Mouse (Mus musculus) left cerebral cortex, adult 2 months (tissue): ENCODE measurements around the gene Rspry1. TPM values are rescaled to one million over a fixed set of nuclear protein-coding genes. Genes with fewer than 3 reads are reported as not detected.

Experiments used
- DNase-seq, 2 experiments: peaks; one replicate each; pipeline ENCODE4 v3.0.0; 2021 to 2022; ENCODE audit warnings: low spot score in 2 of 2, mixed read lengths in 1 of 2; ENCODE audit errors: extremely low spot score in 1 of 2
- H3K27ac ChIP-seq: fragments of 200-600 bp; 2 replicates; pipeline ENCODE4 v1.8.1; 2022
- H3K4me3 ChIP-seq: fragments of 200-600 bp; 2 replicates; pipeline ENCODE4 v1.8.1; 2022
- CTCF ChIP-seq: fragments of 200-600 bp; IDR thresholded peaks from 2 replicates; pipeline ENCODE4 v1.8.1; 2022; ENCODE audit warnings: antibody characterized with exemption, mild to moderate bottlenecking, moderate library complexity
- intact Hi-C: fragments of 180-260 bp; cut with DNase I; formaldehyde crosslinking; loops from one replicate; pipeline ENCODE4 v1.15.1; 2025
- long read RNA-seq, 2 experiments: library from polyadenylated mRNA; stranded (forward); transcript quantifications; one replicate each; pipeline ENCODE4 v2.0.0; 2021; ENCODE audit warnings: borderline mapping rate in 2 of 2
- total RNA-seq, 2 experiments: library from RNA; stranded (reverse); gene quantifications; 2 replicates each; pipeline ENCODE4 v1.2.3; 2021

Gene Rspry1
- total RNA-seq, result 10 to 100 TPM; 28.1 to 32.9 TPM
- long read RNA-seq, experiment 1, transcript Rspry1-201 (15 exons, 3,852 nt), result major isoform, 35 of 46 reads
- long read RNA-seq, experiment 1, partial matches to known transcripts, result 2 of 46 reads
- long read RNA-seq, experiment 1, other reads (novel, unspliced or antisense), result 2 of 46 reads
- long read RNA-seq, experiment 2, transcript Rspry1-201 (15 exons, 3,852 nt), result major isoform, 22 of 28 reads
- long read RNA-seq, experiment 2, partial matches to known transcripts, result 1 of 28 reads
- long read RNA-seq, experiment 2, other reads (novel, unspliced or antisense), result 1 of 28 reads

GRCm38 (mm10) chr8:94601607-94602385 is at the start of gene Rspry1, which contains the start of gene Fam192a:
Gene Rspry1, plus strand, starts transcription at chr8:94601937.
Gene Fam192a, minus strand, starts transcription at chr8:94601997.
- peak within 1 kb of the TSS; percentile 91 for H3K27ac ChIP-seq
- H3K4me3 ChIP-seq, result peak within 1 kb of the TSS; percentile 99
- intact Hi-C loops, result loop anchor here (5.0 kb wide), 1 partner anchor 211 kb away; the partner anchor contains the start of gene Ccl17
- no peak for TF ChIP-seq CTCF
- peak; percentile 100 for DNase-seq

GRCm38 (mm10) chr8:94552696-94553095 is 49.0 kb upstream of the Rspry1 start:
- Histone ChIP-seq H3K4me3 (no peak overlapping the region), H3K27ac (no peak overlapping the region)
- intact Hi-C loops, result no loop called here
- DNase-seq, result no peak
- TF ChIP-seq CTCF, result no peak

- H3K27ac ChIP-seq, result no peak overlapping the region
- no peak for TF ChIP-seq CTCF
- intact Hi-C loops, result no loop called here
Measured at GRCm38 (mm10) chr8:94557281-94557680, 44.5 kb upstream of the Rspry1 start.

GRCm38 (mm10) chr8:94561256-94561655 is 40.5 kb upstream of the Rspry1 start:
- DNase-seq, result peak in 1 of 2 experiments; percentile 32
- no peak for TF ChIP-seq CTCF

More at GRCm38 (mm10) chr8:94557281-94557680, 44.5 kb upstream of the Rspry1 start:
- no peak overlapping the region for H3K4me3 ChIP-seq
- DNase-seq, result no peak

GRCm38 (mm10) chr8:94564421-94564820 is 37.3 kb upstream of the Rspry1 start:
- no peak overlapping the region for H3K4me3 ChIP-seq
- H3K27ac ChIP-seq, result no peak overlapping the region
- no peak for TF ChIP-seq CTCF
- no peak for DNase-seq
- intact Hi-C loops, result no loop called here

More at GRCm38 (mm10) chr8:94561256-94561655, 40.5 kb upstream of the Rspry1 start:
- Histone ChIP-seq H3K27ac (no peak overlapping the region), H3K4me3 (no peak overlapping the region)
- intact Hi-C loops, result no loop called here

GRCm38 (mm10) chr8:94566033-94566432 is 35.7 kb upstream of the Rspry1 start:
- Histone ChIP-seq H3K4me3 (no peak overlapping the region), H3K27ac (no peak overlapping the region)
- intact Hi-C loops, result no loop called here
- DNase-seq, result no peak
- no peak for TF ChIP-seq CTCF

- intact Hi-C loops, result no loop called here
- TF ChIP-seq CTCF, result no peak
- Histone ChIP-seq H3K4me3 (no peak overlapping the region), H3K27ac (no peak overlapping the region)
- DNase-seq, result no peak
Measured at GRCm38 (mm10) chr8:94566446-94567158, 35.1 kb upstream of the Rspry1 start.

GRCm38 (mm10) chr8:94567159-94567849 is 34.4 kb upstream of the Rspry1 start:
- DNase-seq, result no peak
- Histone ChIP-seq H3K4me3 (no peak overlapping the region), H3K27ac (no peak overlapping the region)
- TF ChIP-seq CTCF, result no peak; the same call in 1 of the 2 replicates
- intact Hi-C loops, result no loop called here

- TF ChIP-seq CTCF, result no peak
- Histone ChIP-seq H3K4me3 (no peak overlapping the region), H3K27ac (no peak overlapping the region)
- no peak for DNase-seq
- intact Hi-C loops, result no loop called here
Measured at GRCm38 (mm10) chr8:94568098-94568497, 33.6 kb upstream of the Rspry1 start.

- intact Hi-C loops, result no loop called here
- TF ChIP-seq CTCF, result no peak
- H3K27ac ChIP-seq, result no peak overlapping the region
- H3K4me3 ChIP-seq, result no peak overlapping the region
- no peak for DNase-seq
Measured at GRCm38 (mm10) chr8:94569419-94569818, 32.3 kb upstream of the Rspry1 start.

- intact Hi-C loops, result no loop called here
- Histone ChIP-seq H3K4me3 (no peak overlapping the region), H3K27ac (no peak overlapping the region)
- DNase-seq, result no peak
- TF ChIP-seq CTCF, result no peak
Measured at GRCm38 (mm10) chr8:94571896-94572295, 29.8 kb upstream of the Rspry1 start.
